In genomic region chr2:38525034-38525433, GRCm38 (mm10) we compare ENCODE assay signal across 19 mouse cellular contexts. TPM values are rescaled to one million over a fixed set of nuclear protein-coding genes. Genes with fewer than 3 reads are reported as not detected.
DNase-seq lines count a peak whose midpoint lies in the region; TF ChIP-seq lines count a peak whose summit lies in the region.
"Had no signal": no experiment of that assay in that cellular context is flagged by ENCODE, and none has a peak within 500 bp of the region (broad histone marks: within the 10 kb centered on the region; RNA-seq: fewer than 3 reads in every experiment).

No protein-coding gene starts in this region.

- no peak overlapping the region for H3K4me3 ChIP-seq in liver, adult 2 months (ENCODE audit: insufficient read depth, low read depth, low read length)
- H3K4me3 ChIP-seq: embryonic facial prominence, embryonic 15.5 days; erythroblast, embryonic 14.5 days; forebrain, embryonic 15.5 days; heart, embryonic 10.5 days; hindbrain, embryonic 12.5 days had no signal

- TF ChIP-seq POLR2A in liver, adult 2 months (IDR thresholded peaks at IDR 0.05; ENCODE audit: extremely low read depth, insufficient read depth, low read length): no peak

- H3K36me3 ChIP-seq in liver, adult 2 months (ENCODE audit: control insufficient read depth, insufficient read depth, low read length): no peaks in the 10 kb centered on the region
- H3K36me3 ChIP-seq: forebrain, embryonic 15.5 days; hindbrain, embryonic 12.5 days had no signal

- peak; percentile 67 for DNase-seq in adrenal gland, adult 2 months
- DNase-seq in adrenal gland, adult 18-20 months (ENCODE audit: low spot score in 2 of 2): no peak
- peak; percentile 72 for DNase-seq in liver, adult 2 months (ENCODE audit: extremely low read depth, low read depth, low spot score)
- no peak for DNase-seq in liver
- peak; percentile 14 to 59 for DNase-seq in adrenal gland, postnatal 36 days
- no peak for DNase-seq in gastrocnemius, postnatal 36 days
- DNase-seq in cerebellum, postnatal 14 days: no peak
- DNase-seq: cerebellum, adult 18-20 months; cerebellum, adult 9-11 months; heart, adult 18-20 months; heart, postnatal 10 days; heart, postnatal 4 days had no signal

- H3K9ac ChIP-seq in liver, adult 2 months (ENCODE audit: low read depth, low read length): no peak overlapping the region
- H3K9ac ChIP-seq: embryonic facial prominence, embryonic 15.5 days; forebrain, embryonic 15.5 days; hindbrain, embryonic 12.5 days had no signal

- intact Hi-C loops in gastrocnemius, postnatal 36 days (cut with DNase I): no loop called here

- WGBS in liver, adult 2 months: 50% methylated on average over 3 of the region's 3 CpGs

- peaks cover 37% of the 10 kb centered on the region for H3K4me1 ChIP-seq in liver, adult 2 months (ENCODE audit: control insufficient read depth, insufficient read depth, low read length)

- no peaks in the 10 kb centered on the region for H3K27me3 ChIP-seq in liver, adult 2 months (ENCODE audit: control insufficient read depth, insufficient read depth, low read length)
- H3K27me3 ChIP-seq: CH12.LX; embryonic facial prominence, embryonic 15.5 days; forebrain, embryonic 15.5 days; hindbrain, embryonic 12.5 days; Patski had no signal

- peaks cover 71% of the 10 kb centered on the region for H3K79me2 ChIP-seq in liver, adult 2 months (ENCODE audit: control insufficient read depth, insufficient read depth, low read length)

- no peak for TF ChIP-seq CTCF in liver, adult 2 months (IDR thresholded peaks at IDR 0.05; ENCODE audit: low read depth, low read length)

- no peak overlapping the region for H3K27ac ChIP-seq in liver, adult 2 months (replicated peaks; ENCODE audit: insufficient read depth, low read depth, low read length)
- H3K27ac ChIP-seq: embryonic facial prominence, embryonic 15.5 days; forebrain, embryonic 15.5 days; hindbrain, embryonic 12.5 days had no signal

RNA-seq across cellular contexts. Expression of gene Nek6, which starts 13.6 kb away (rescaled TPM):
- 10 to 100 TPM in 1 of 2 experiments, 1 to 10 TPM in 1; 7.6 to 20.6 TPM for total RNA-seq in adrenal gland, adult 2 months (2021)
- polyA plus RNA-seq in adrenal gland, adult 2 months (2012; rRNA removed): 17.2 and 23.7 TPM in 2 replicates
- 10 to 100 TPM; 15.9 to 18.6 TPM for total RNA-seq in adrenal gland, adult 18-20 months (2021)
- 13.6 and 17.1 TPM in 2 replicates for total RNA-seq in liver, adult 2 months (2014; rRNA removed)
- 51.0 and 58.8 TPM in 2 replicates for polyA plus RNA-seq in liver, adult 2 months (2012; rRNA removed)
- total RNA-seq in adrenal gland, postnatal 36 days (2021): 10 to 100 TPM in 1 of 2 experiments, 1 to 10 TPM in 1; 9.2 to 22.3 TPM
- 10 to 100 TPM in 1 of 2 experiments, 1 to 10 TPM in 1; 6.9 to 11.2 TPM for total RNA-seq in gastrocnemius, postnatal 36 days (2021)

Comparison
In these comparisons a context has a peak if more than half of its experiments do, and no peak if none do; other contexts are left out.
1. DNase-seq: peak in adrenal gland, adult 2 months (single experiment), liver, adult 2 months (single experiment) and adrenal gland, postnatal 36 days (2 of 2); none in adrenal gland, adult 18-20 months (0 of 2), liver (single experiment), gastrocnemius, postnatal 36 days (0 of 2) and cerebellum, postnatal 14 days (0 of 2).